Mouse (Mus musculus) G1E (cell line): ENCODE measurements around the gene Fam89a. TPM values are rescaled to one million over a fixed set of nuclear protein-coding genes. Genes with fewer than 3 reads are reported as not detected.

Experiments
- ATAC-seq: 2 replicates; pipeline ENCODE4 v1.8.0; 2016; ENCODE audit warnings: mild to moderate bottlenecking; ENCODE audit not compliant: insufficient number of reproducible peaks, poor library complexity, low FRiP score, severe bottlenecking; ENCODE audit errors: extremely low read depth
- DNase-seq: peaks from one replicate; pipeline ENCODE4 v3.0.0; 2012; ENCODE audit warnings: low spot score
- H3K27me3 ChIP-seq: 2 replicates; pipeline ENCODE4 v1.6.1; 2012; ENCODE audit warnings: mild to moderate bottlenecking, low read length, inconsistent platforms; ENCODE audit not compliant: insufficient read depth
- H3K36me3 ChIP-seq: replicated peaks from 2 replicates; pipeline ENCODE3; 2012; ENCODE audit warnings: mild to moderate bottlenecking, inconsistent platforms
- H3K4me1 ChIP-seq: 2 replicates; pipeline ENCODE4 v1.6.1; 2012; ENCODE audit warnings: low read depth, low read length, inconsistent platforms, mixed read lengths; ENCODE audit not compliant: insufficient read depth
- H3K4me3 ChIP-seq: 2 replicates; pipeline ENCODE4 v1.5.1; 2012; ENCODE audit warnings: low read depth, mild to moderate bottlenecking, inconsistent platforms, low read length, moderate library complexity, mixed read lengths
- H3K9me3 ChIP-seq: replicated peaks from 2 replicates; pipeline ENCODE4 v1.6.1; 2012; ENCODE audit warnings: inconsistent platforms
- CTCF ChIP-seq: IDR thresholded peaks from 2 replicates; pipeline ENCODE4 v1.5.1; 2012; ENCODE audit warnings: low read depth, low read length, inconsistent platforms, mixed read lengths
- GATA1 ChIP-seq: IDR thresholded peaks from 2 replicates; pipeline ENCODE4 v1.6.1; 2012; ENCODE audit warnings: borderline replicate concordance, low read length, inconsistent platforms, mixed read lengths
- GATA2 ChIP-seq: IDR thresholded peaks from 2 replicates; pipeline ENCODE4 v1.6.1; 2012; ENCODE audit warnings: low read depth, low read length, inconsistent platforms, borderline replicate concordance
- POLR2AphosphoS5 ChIP-seq: IDR thresholded peaks from 2 replicates; pipeline ENCODE4 v1.6.1; 2012; ENCODE audit warnings: low read depth, low read length, inconsistent platforms; ENCODE audit not compliant: insufficient replicate concordance
- TAL1 ChIP-seq: conservative IDR thresholded peaks from 2 replicates; pipeline ENCODE4 v1.6.1; 2012; ENCODE audit warnings: low read depth, low read length, inconsistent platforms, mixed read lengths
- polyA plus RNA-seq: library from polyadenylated mRNA; stranded (reverse); fragments of >175 nt; gene quantifications from 2 replicates; pipeline ENCODE4 v1.2.3, GENCODE M21; 2012
- total RNA-seq, 2 experiments: library from RNA; stranded (forward) in 1 of 2; stranded (reverse) in 1 of 2; fragments of 200-1000 nt in 1 of 2; fragments of >200 nt in 1 of 2; fragmentation: Nextera tagmentation in 1 of 2; gene quantifications; 2 replicates each; pipeline ENCODE4 v1.2.3; 2014 to 2017

The Fam89a gene
- total and polyA plus RNA-seq, 3 experiments, result not detected

- no peak overlapping the region for H3K4me3 ChIP-seq
- H3K9me3 ChIP-seq, result peaks cover 11% of the 10 kb centered on the region
- peaks cover 12% of the 10 kb centered on the region; the same call in 1 of the 2 replicates for H3K27me3 ChIP-seq
- H3K4me1 ChIP-seq, result peaks cover 9% of the 10 kb centered on the region
- TF ChIP-seq CTCF, result no peak
- TF ChIP-seq GATA1, result no peak
- no peak for TF ChIP-seq GATA2
- TF ChIP-seq TAL1, result no peak
- no peak for TF ChIP-seq POLR2AphosphoS5
- DNase-seq, result no peak
- ATAC-seq, result no peak
- H3K36me3 ChIP-seq, result no peaks in the 10 kb centered on the region
These were observed 4.5 kb upstream of the Fam89a start for GRCm38 (mm10) chr8:124756153-124756552.

- DNase-seq, result no peak
- Histone ChIP-seq H3K36me3 (no peaks in the 10 kb centered on the region), H3K9me3 (peaks cover 11% of the 10 kb centered on the region), H3K4me1 (peaks cover 9% of the 10 kb centered on the region), H3K4me3 (no peak overlapping the region), H3K27me3 (peaks cover 14% of the 10 kb centered on the region; the same call in 1 of the 2 replicates)
- no peak for TF ChIP-seq GATA1
- TF ChIP-seq TAL1, result no peak
- no peak for TF ChIP-seq CTCF
- no peak for ATAC-seq
These were observed 3.8 kb upstream of the Fam89a start for GRCm38 (mm10) chr8:124755481-124755880.

GRCm38 (mm10) chr8:124754792-124755190 is 3.2 kb upstream of the Fam89a start:
- H3K9me3 ChIP-seq, result peaks cover 11% of the 10 kb centered on the region

GRCm38 (mm10) chr8:124754101-124754791 is 2.6 kb upstream of the Fam89a start:
- H3K9me3 ChIP-seq, result peaks cover 11% of the 10 kb centered on the region
- DNase-seq (no peak), ATAC-seq (no peak)
- H3K4me1 ChIP-seq, result peaks cover 9% of the 10 kb centered on the region
- peaks cover 21% of the 10 kb centered on the region; the same call in 1 of the 2 replicates for H3K27me3 ChIP-seq
- no peak overlapping the region for H3K4me3 ChIP-seq
- TF ChIP-seq TAL1 (no peak), CTCF (no peak), GATA1 (no peak), GATA2 (no peak)
- no peaks in the 10 kb centered on the region for H3K36me3 ChIP-seq

More at GRCm38 (mm10) chr8:124754792-124755190, 3.2 kb upstream of the Fam89a start:
- TF ChIP-seq GATA1 (no peak), TAL1 (no peak), GATA2 (no peak), POLR2AphosphoS5 (no peak), CTCF (no peak)
- H3K4me1 ChIP-seq, result peaks cover 9% of the 10 kb centered on the region
- no peak for DNase-seq
- no peaks in the 10 kb centered on the region for H3K36me3 ChIP-seq
- H3K4me3 ChIP-seq, result no peak overlapping the region
- H3K27me3 ChIP-seq, result peaks cover 19% of the 10 kb centered on the region; the same call in 1 of the 2 replicates
- ATAC-seq, result no peak

- ATAC-seq (no peak), DNase-seq (no peak)
- Histone ChIP-seq H3K36me3 (no peaks in the 10 kb centered on the region), H3K4me3 (no peak overlapping the region), H3K9me3 (peaks cover 11% of the 10 kb centered on the region), H3K27me3 (peaks cover 25% of the 10 kb centered on the region; the same call in 1 of the 2 replicates), H3K4me1 (peaks cover 9% of the 10 kb centered on the region)
- TF ChIP-seq GATA1 (no peak), POLR2AphosphoS5 (no peak), CTCF (no peak), GATA2 (no peak), TAL1 (no peak)
These were observed 762 bp upstream of the Fam89a start for GRCm38 (mm10) chr8:124752325-124752862.

- ATAC-seq, result no peak
- H3K27me3 ChIP-seq, result peaks cover 30% of the 10 kb centered on the region; the same call in 1 of the 2 replicates
- DNase-seq, result no peak
- no peaks in the 10 kb centered on the region for H3K36me3 ChIP-seq
- H3K9me3 ChIP-seq, result peaks cover 11% of the 10 kb centered on the region
- peak overlapping the region; percentile 62; the same call in 1 of the 2 replicates for H3K4me3 ChIP-seq
- H3K4me1 ChIP-seq, result peaks cover 9% of the 10 kb centered on the region
- TF ChIP-seq TAL1 (no peak), GATA2 (no peak), POLR2AphosphoS5 (no peak), CTCF (no peak), GATA1 (no peak)
These were observed 441 bp downstream of the Fam89a start for GRCm38 (mm10) chr8:124751191-124751590.
